ENCODE assay signal across 19 mouse cellular contexts in the genomic region with DNA sequence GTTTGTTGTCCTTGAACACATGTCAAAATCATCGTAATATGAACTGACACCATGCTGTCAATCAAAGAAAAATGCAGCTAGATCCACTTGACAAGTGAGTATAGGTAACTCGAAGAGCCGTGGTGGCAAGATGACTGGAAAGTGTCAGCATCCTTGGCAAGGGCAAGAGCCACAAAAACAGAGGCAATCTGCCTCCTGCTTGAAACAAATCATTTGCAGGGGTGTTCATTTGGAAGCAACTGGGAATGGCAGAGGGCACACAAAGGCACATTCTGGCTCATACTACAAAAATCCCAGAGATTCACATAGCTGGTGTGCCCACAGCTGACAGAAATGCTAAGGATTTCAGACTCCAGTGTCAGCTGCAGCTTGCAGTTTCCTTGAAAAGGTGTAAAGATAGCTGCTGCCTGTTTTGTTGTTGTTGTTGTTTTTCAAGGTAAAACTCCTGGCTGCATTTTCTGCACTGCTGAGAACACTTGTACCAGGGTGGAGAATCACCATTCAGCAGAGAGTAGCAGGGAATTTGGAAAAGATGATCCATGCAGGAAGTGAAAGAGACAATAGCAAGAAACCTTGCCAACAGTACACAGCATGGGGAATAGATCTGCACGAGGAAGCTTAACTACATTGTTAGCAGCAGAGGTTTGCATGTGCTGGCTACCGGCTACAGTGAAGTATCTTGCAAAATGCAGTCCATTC. TPM values are rescaled to one million over a fixed set of nuclear protein-coding genes. Genes with fewer than 3 reads are reported as not detected.
DNase-seq lines count a peak whose midpoint lies in the region; ATAC-seq and TF ChIP-seq lines count a peak whose summit lies in the region.
"Had no signal": no experiment of that assay in that cellular context is flagged by ENCODE, and none has a peak within 500 bp of the region (broad histone marks: within the 10 kb centered on the region; RNA-seq: fewer than 3 reads in every experiment).

No protein-coding gene starts in this region.

- no peak overlapping the region for H3K4me3 ChIP-seq in forebrain, embryonic 13.5 days
- no peak overlapping the region for H3K4me3 ChIP-seq in forebrain, embryonic 10.5 days
- no peak overlapping the region for H3K4me3 ChIP-seq in left cerebral cortex, adult 2 months
- no peak overlapping the region for H3K4me3 ChIP-seq in forebrain, postnatal 0 days (ENCODE audit: low read depth, low read length)
- H3K4me3 ChIP-seq: embryonic facial prominence, embryonic 12.5 days; heart, embryonic 13.5 days; limb, embryonic 10.5 days; liver, embryonic 13.5 days had no signal

- no peak overlapping the region for H3K9ac ChIP-seq in forebrain, embryonic 13.5 days
- peak overlapping the region; percentile 25; the same call in 1 of the 2 replicates for H3K9ac ChIP-seq in forebrain, postnatal 0 days
- H3K9ac ChIP-seq: embryonic facial prominence, embryonic 12.5 days; heart, embryonic 13.5 days; liver, embryonic 13.5 days had no signal

- no peak for DNase-seq in forebrain, embryonic 10.5 days (ENCODE audit: extremely low spot score, low spot score)
- DNase-seq in left cerebral cortex, adult 2 months (ENCODE audit: extremely low spot score in 1 of 2, low spot score in 2 of 2), result no peak
- no peak for DNase-seq in left cerebral cortex, postnatal 25 days (ENCODE audit: low spot score in 2 of 2)
- DNase-seq in cerebellum, adult 8-10 months, result peak; percentile 22
- peak; percentile 53 for DNase-seq in forebrain, postnatal 0 days
- DNase-seq in c-Kit-positive CD71-positive TER-119-positive erythroid progenitor cells, embryonic 14.5 days (ENCODE audit: low spot score), result no peak
- no peak for DNase-seq in B cell, adult 2 months
- DNase-seq: adrenal gland, adult 8-10 months; gastrocnemius, postnatal 36 days; layer of hippocampus, adult 9-11 months; liver, embryonic 13.5 days; thymus, postnatal 4 days had no signal

- no peak overlapping the region for H3K4me2 ChIP-seq in forebrain, embryonic 13.5 days
- H3K4me2 ChIP-seq in forebrain, postnatal 0 days (ENCODE audit: low read depth), result no peak overlapping the region
- H3K4me2 ChIP-seq: embryonic facial prominence, embryonic 12.5 days; heart, embryonic 13.5 days; liver, embryonic 13.5 days had no signal

- H3K9me3 ChIP-seq in forebrain, embryonic 13.5 days (replicated peaks), result no peaks in the 10 kb centered on the region
- H3K9me3 ChIP-seq in forebrain, embryonic 10.5 days, result no peaks in the 10 kb centered on the region
- no peaks in the 10 kb centered on the region for H3K9me3 ChIP-seq in forebrain, postnatal 0 days (ENCODE audit: low read length)
- H3K9me3 ChIP-seq: embryonic facial prominence, embryonic 12.5 days; heart, embryonic 13.5 days; limb, embryonic 10.5 days; liver, embryonic 13.5 days had no signal

- no peaks in the 10 kb centered on the region for H3K27me3 ChIP-seq in forebrain, embryonic 13.5 days
- no peaks in the 10 kb centered on the region for H3K27me3 ChIP-seq in forebrain, embryonic 10.5 days (ENCODE audit: poor library complexity, severe bottlenecking)
- no peaks in the 10 kb centered on the region for H3K27me3 ChIP-seq in forebrain, postnatal 0 days (ENCODE audit: insufficient read depth, low read length)
- H3K27me3 ChIP-seq: embryonic facial prominence, embryonic 12.5 days; heart, embryonic 13.5 days; liver, embryonic 13.5 days had no signal

- peak; percentile 67 for ATAC-seq in forebrain, embryonic 13.5 days
- peak; percentile 79 for ATAC-seq in forebrain, postnatal 0 days
- ATAC-seq: lung, postnatal 0 days had no signal

- WGBS in forebrain, embryonic 13.5 days, result 82% methylated on average over 5 of the region's 5 CpGs
- WGBS in forebrain, embryonic 10.5 days, result 85% methylated on average over 5 of the region's 5 CpGs
- 43% methylated on average over 5 of the region's 5 CpGs for WGBS in forebrain, postnatal 0 days

- H3K4me1 ChIP-seq in forebrain, embryonic 13.5 days, result no peaks in the 10 kb centered on the region
- no peaks in the 10 kb centered on the region for H3K4me1 ChIP-seq in forebrain, embryonic 10.5 days
- 0 out of 2 replicates have a peak, but pooled peaks cover 7% of the 10 kb centered on the region for H3K4me1 ChIP-seq in forebrain, postnatal 0 days (ENCODE audit: insufficient read depth)
- H3K4me1 ChIP-seq: embryonic facial prominence, embryonic 12.5 days; limb, embryonic 10.5 days; liver, embryonic 13.5 days had no signal

- H3K36me3 ChIP-seq in forebrain, embryonic 13.5 days (ENCODE audit: poor library complexity, severe bottlenecking), result no peaks in the 10 kb centered on the region
- no peaks in the 10 kb centered on the region for H3K36me3 ChIP-seq in forebrain, embryonic 10.5 days (replicated peaks)
- no peaks in the 10 kb centered on the region for H3K36me3 ChIP-seq in forebrain, postnatal 0 days (ENCODE audit: insufficient read depth)
- H3K36me3 ChIP-seq: embryonic facial prominence, embryonic 12.5 days; heart, embryonic 13.5 days; limb, embryonic 10.5 days; liver, embryonic 13.5 days had no signal

- no peak overlapping the region; the same call in 1 of the 2 replicates for H3K27ac ChIP-seq in forebrain, embryonic 13.5 days
- H3K27ac ChIP-seq in forebrain, embryonic 10.5 days, result no peak overlapping the region
- H3K27ac ChIP-seq in left cerebral cortex, adult 2 months, result peak overlapping the region; percentile 56; the same call in 1 of the 2 replicates
- peak overlapping the region; percentile 67 for H3K27ac ChIP-seq in forebrain, postnatal 0 days (ENCODE audit: low read depth, low read length)
- H3K27ac ChIP-seq: embryonic facial prominence, embryonic 12.5 days; heart, embryonic 13.5 days; kidney, postnatal 0 days; limb, embryonic 10.5 days; liver, embryonic 13.5 days; stomach, postnatal 0 days had no signal

- intact Hi-C loops in left cerebral cortex, adult 2 months (cut with DNase I), result no loop called here
- intact Hi-C loops in left cerebral cortex, postnatal 25 days (cut with DNase I), result no loop called here

- TF ChIP-seq CTCF in left cerebral cortex, adult 2 months (IDR thresholded peaks at IDR 0.05), result no peak
- TF ChIP-seq CTCF in forebrain, postnatal 0 days (IDR thresholded peaks at IDR 0.05; ENCODE audit: low read depth), result no peak

RNA-seq across cellular contexts. Expression of gene Rgs7bp, which starts 52.4 kb away (rescaled TPM):
- polyA plus RNA-seq in forebrain, embryonic 13.5 days (2015; fragmentation: Nextera tagmentation; extraction: Ambion mirVana), result 2.2 and 2.7 TPM in 2 replicates
- polyA plus RNA-seq in forebrain, embryonic 10.5 days (2016; fragmentation: Nextera tagmentation; extraction: Ambion mirVana), result 0.46 and 0.55 TPM in 2 replicates
- total RNA-seq in left cerebral cortex, adult 2 months (2021), result 100 to 1,000 TPM; 166 to 173 TPM
- 100 to 1,000 TPM; 159 to 170 TPM for total RNA-seq in left cerebral cortex, postnatal 25 days (2021)
- total RNA-seq in forebrain, postnatal 0 days (2014; rRNA removed), result 13.5 and 15.2 TPM in 2 replicates
- polyA plus RNA-seq in forebrain, postnatal 0 days (2015; fragmentation: Nextera tagmentation; extraction: Ambion mirVana), result 3.3 and 7.8 TPM in 2 replicates

Comparison
In these comparisons a context has a peak if more than half of its experiments do, and no peak if none do; other contexts are left out.
1. H3K27ac ChIP-seq: peak in left cerebral cortex, adult 2 months (single experiment) and forebrain, postnatal 0 days (single experiment); none in forebrain, embryonic 13.5 days (single experiment) and forebrain, embryonic 10.5 days (single experiment).
2. DNase-seq: peak in cerebellum, adult 8-10 months (single experiment) and forebrain, postnatal 0 days (single experiment); none in forebrain, embryonic 10.5 days (single experiment), left cerebral cortex, adult 2 months (0 of 2), left cerebral cortex, postnatal 25 days (0 of 2), c-Kit-positive CD71-positive TER-119-positive erythroid progenitor cells, embryonic 14.5 days (single experiment) and B cell, adult 2 months (0 of 2).